Mouse (Mus musculus) MN1 (cell line): Measurements from ENCODE around the gene CT030661.1.
"Not testable (repeated sequence)": the region's sequence is repeated elsewhere in the genome, so short reads cannot be mapped to it uniquely, and the experiment has no call there.

Experiments used
- DNase-seq: peaks from one replicate; pipeline ENCODE4 v3.0.0-alpha.2; 2016; ENCODE audit warnings: low spot score

CT030661.1 gene

GRCm38 (mm10) chr17:22314730-22315226 lies at the start of gene CT030661.1:
CT030661.1 (minus strand) TSS chr17:22314837.
- DNase-seq, result peak; percentile 99

DNA sequence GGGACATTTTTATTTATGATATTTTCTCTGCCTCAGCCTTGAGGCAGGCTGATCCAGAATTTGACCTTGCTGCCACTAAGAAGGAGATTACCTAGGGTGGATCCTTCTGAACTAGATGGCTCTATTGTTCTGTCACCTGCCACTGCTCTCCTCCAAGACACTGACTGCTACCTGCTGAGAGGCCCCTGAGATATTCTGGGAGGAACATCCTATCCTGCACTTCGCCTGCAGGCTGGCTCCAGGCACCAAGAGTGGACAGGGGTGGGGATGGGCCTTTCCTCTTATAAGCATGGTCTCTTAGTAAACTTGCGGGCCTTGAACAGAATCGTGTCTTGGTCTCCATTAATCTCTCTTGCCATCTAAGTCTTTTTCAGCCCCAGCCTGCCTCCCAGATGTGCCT lies 49.3 kb upstream of the CT030661.1 start:
- no peak for DNase-seq

GRCm38 (mm10) chr17:22361101-22361781 lies 46.6 kb upstream of the CT030661.1 start, which contains the start of the genes Zfp944 and Zfp758:
Zfp944 (minus strand) TSS chr17:22361400.
Zfp758 (plus strand) TSS chr17:22361453.
- DNase-seq, result peak; percentile 63

GRCm38 (mm10) chr17:22360572-22360971 lies 45.9 kb upstream of the CT030661.1 start:
- DNase-seq, result no peak

DNA sequence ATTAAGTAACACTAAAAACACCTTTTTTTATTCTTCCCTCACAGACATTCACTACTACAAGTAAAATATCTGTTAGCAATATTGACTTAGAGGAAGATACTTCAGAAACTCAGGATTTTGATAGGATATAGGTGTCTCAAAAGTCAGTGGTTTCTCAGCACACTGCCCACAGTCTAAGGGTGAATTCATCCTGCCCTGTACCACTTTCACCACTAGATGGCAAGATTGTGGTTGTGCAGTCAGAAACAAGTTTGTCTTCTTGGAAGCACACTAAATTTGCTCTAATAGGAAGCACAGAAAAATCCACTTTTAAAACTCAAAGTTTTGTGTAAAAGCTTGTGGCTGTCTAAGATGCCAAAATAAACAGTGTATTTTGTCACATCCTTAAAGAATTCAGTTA lies 38.2 kb upstream of the CT030661.1 start:
- DNase-seq, result peak; percentile 49

DNA sequence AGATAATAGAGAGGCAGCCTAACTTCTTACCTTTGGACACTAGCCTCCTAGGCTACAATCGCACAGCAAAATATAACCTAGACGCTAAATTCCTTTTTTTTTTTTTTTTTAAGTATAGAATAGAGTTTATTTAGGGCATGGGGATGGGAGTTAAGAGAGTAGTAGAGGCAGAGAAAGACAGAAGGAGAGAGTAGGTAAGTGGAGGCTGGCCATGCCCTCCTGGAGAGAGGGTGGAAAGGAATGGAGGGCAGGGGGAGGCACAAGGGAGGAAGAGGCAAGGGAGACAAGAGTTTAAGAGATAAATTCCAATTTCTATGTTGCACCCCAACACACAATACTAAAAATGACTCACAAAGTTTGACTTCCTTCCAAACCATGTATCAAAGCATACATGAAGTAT lies 610 bp upstream of the CT030661.1 start:
- not testable (repeated sequence) for DNase-seq

- DNase-seq, result not testable (repeated sequence)
Observed at GRCm38 (mm10) chr17:22314219-22314618, 418 bp downstream of the CT030661.1 start.
